ENCODE assay signal across 8 mouse cellular contexts in the genomic region with DNA sequence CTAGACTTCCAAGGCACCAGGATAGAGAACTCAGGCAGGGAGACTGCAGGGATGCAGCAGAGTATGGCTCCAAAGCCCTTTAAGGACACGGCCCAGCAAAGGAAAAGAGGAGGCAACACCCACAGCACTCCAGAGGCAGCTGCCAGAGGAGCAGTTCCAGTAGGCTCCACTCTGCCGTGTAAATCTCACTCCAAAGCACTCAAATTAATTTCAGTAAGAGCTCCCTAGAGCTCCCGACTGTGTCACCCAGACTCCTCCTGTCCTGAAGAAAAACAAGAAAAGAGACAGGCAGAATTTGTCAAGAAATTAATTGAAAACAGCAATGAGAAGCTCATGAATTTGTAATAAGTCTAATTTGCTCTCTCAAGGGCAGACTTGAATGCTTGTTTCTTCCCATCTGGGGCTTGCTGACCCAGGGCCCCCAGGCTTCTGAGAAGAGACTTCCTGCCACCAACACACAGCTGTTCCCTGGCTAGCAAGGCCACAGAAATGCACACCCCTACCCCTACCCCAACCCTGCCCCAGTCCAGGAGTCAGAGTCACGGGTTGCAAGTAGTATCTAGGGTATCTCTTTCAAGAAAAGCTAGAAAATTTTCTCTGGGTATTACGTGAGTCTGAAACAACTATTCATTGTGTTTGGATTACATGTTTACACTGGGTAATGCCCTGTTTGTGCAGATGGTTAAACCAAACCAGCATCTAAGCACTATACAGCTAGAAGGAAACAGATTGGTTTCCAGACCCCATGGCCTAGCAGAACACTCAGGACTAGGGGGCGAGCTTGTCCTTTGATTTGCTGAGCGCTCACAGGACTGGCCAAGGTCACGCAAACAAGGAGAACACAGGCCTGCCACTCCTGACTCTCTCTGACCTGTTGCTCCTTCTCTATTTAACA. TPM values are rescaled to one million over a fixed set of nuclear protein-coding genes. Genes with fewer than 3 reads are reported as not detected.
DNase-seq lines count a peak whose midpoint lies in the region; ATAC-seq and TF ChIP-seq lines count a peak whose summit lies in the region.

No protein-coding gene starts in this region.

- TF ChIP-seq CTCF in kidney, adult 2 months (conservative IDR thresholded peaks at IDR 0.05; ENCODE audit: insufficient read depth, insufficient read length, low read depth, low read length), result no peak
- TF ChIP-seq CTCF in ES-Bruce4 (IDR thresholded peaks at IDR 0.05; ENCODE audit: low read depth, low read length), result peak; percentile 6

- H3K36me3 ChIP-seq in kidney, adult 2 months (ENCODE audit: control insufficient read depth, insufficient read depth, low read length), result no peaks in the 10 kb centered on the region
- H3K36me3 ChIP-seq in ES-Bruce4 (ENCODE audit: control insufficient read depth, insufficient read depth, low read length, poor library complexity, severe bottlenecking) (no peaks in the 10 kb centered on the region), myocyte (ENCODE audit: control insufficient read depth, insufficient read depth) (no peaks in the 10 kb centered on the region)
- no peaks in the 10 kb centered on the region for H3K36me3 ChIP-seq in forebrain, embryonic 12.5 days (replicated peaks)
- no peaks in the 10 kb centered on the region for H3K36me3 ChIP-seq in hindbrain, embryonic 14.5 days (replicated peaks; ENCODE audit: control insufficient read depth, insufficient read depth)

- no peaks in the 10 kb centered on the region for H3K9me3 ChIP-seq in ES-Bruce4 (replicated peaks; ENCODE audit: control insufficient read depth, insufficient read depth, low read length, poor library complexity, severe bottlenecking)
- H3K9me3 ChIP-seq in forebrain, embryonic 12.5 days, result no peaks in the 10 kb centered on the region
- no peaks in the 10 kb centered on the region for H3K9me3 ChIP-seq in hindbrain, embryonic 14.5 days (ENCODE audit: control insufficient read depth, low read length)

- no peak overlapping the region for H3K9ac ChIP-seq in ES-Bruce4 (ENCODE audit: low read depth, poor library complexity, severe bottlenecking)
- H3K9ac ChIP-seq in forebrain, embryonic 12.5 days, result no peak overlapping the region
- H3K9ac ChIP-seq in hindbrain, embryonic 14.5 days, result no peak overlapping the region

- H3ac ChIP-seq in myocyte (ENCODE audit: control insufficient read depth, insufficient read length), result no peak overlapping the region

- no peak for TF ChIP-seq POLR2A in kidney, adult 2 months (IDR thresholded peaks at IDR 0.05; ENCODE audit: low read depth, low read length)
- TF ChIP-seq POLR2A in ES-Bruce4 (IDR thresholded peaks at IDR 0.05; ENCODE audit: insufficient read depth, low read length) (no peak), myocyte (IDR thresholded peaks at IDR 0.05; ENCODE audit: insufficient read length, low read depth) (no peak)

- no peak overlapping the region for H3K4me2 ChIP-seq in forebrain, embryonic 12.5 days
- H3K4me2 ChIP-seq in hindbrain, embryonic 14.5 days (replicated peaks), result 0 out of 2 replicates have a peak overlapping the region, but pooled peaks have one; percentile 4
- H3K4me2 ChIP-seq in myocyte (ENCODE audit: low read depth), result peak overlapping the region; percentile 19

- peaks cover 9% of the 10 kb centered on the region; the same call in 1 of the 2 replicates for H3K4me1 ChIP-seq in kidney, adult 2 months (ENCODE audit: control insufficient read depth, insufficient read depth, low read length)
- no peaks in the 10 kb centered on the region for H3K4me1 ChIP-seq in ES-Bruce4 (ENCODE audit: control insufficient read depth, insufficient read depth, low read length)
- peaks cover 15% of the 10 kb centered on the region for H3K4me1 ChIP-seq in forebrain, embryonic 12.5 days
- H3K4me1 ChIP-seq in hindbrain, embryonic 14.5 days (replicated peaks; ENCODE audit: control insufficient read depth, insufficient read depth, low read length), result peaks cover 16% of the 10 kb centered on the region

- 0 out of 2 replicates have a peak, but pooled peaks have one; percentile 44 for ATAC-seq in forebrain, embryonic 12.5 days (ENCODE audit: low FRiP score)
- ATAC-seq in hindbrain, embryonic 14.5 days (ENCODE audit: low FRiP score), result peak; percentile 61

- peak; percentile 21 for DNase-seq in kidney, adult 2 months
- DNase-seq in kidney, adult 11 months, result no peak
- no peak for DNase-seq in hindbrain, embryonic 14.5 days (ENCODE audit: low spot score)
- DNase-seq in cerebellum, postnatal 4 days (ENCODE audit: low spot score in 2 of 2), result no peak
- no peak for DNase-seq in c-Kit-positive CD71-positive TER-119-positive erythroid progenitor cells, embryonic 14.5 days (ENCODE audit: low spot score)

- H3K79me2 ChIP-seq in myocyte (ENCODE audit: control insufficient read depth, insufficient read depth), result no peaks in the 10 kb centered on the region

- no peaks in the 10 kb centered on the region for H3K27me3 ChIP-seq in kidney, adult 2 months (replicated peaks; ENCODE audit: control insufficient read depth, insufficient read depth, low read length)
- no peaks in the 10 kb centered on the region; the same call in 1 of the 2 replicates for H3K27me3 ChIP-seq in ES-Bruce4 (ENCODE audit: control insufficient read depth, insufficient read depth, low read length, poor library complexity, severe bottlenecking)
- no peaks in the 10 kb centered on the region for H3K27me3 ChIP-seq in forebrain, embryonic 12.5 days
- no peaks in the 10 kb centered on the region for H3K27me3 ChIP-seq in hindbrain, embryonic 14.5 days (ENCODE audit: control insufficient read depth, insufficient read depth, low read length)
- no peaks in the 10 kb centered on the region for H3K27me3 ChIP-seq in myocyte (ENCODE audit: control insufficient read depth, insufficient read depth, insufficient read length)

- H3K27ac ChIP-seq in kidney, adult 2 months (ENCODE audit: insufficient read depth, low read depth, low read length), result peak overlapping the region; percentile 24
- H3K27ac ChIP-seq in ES-Bruce4 (ENCODE audit: insufficient read depth, low read length), result no peak overlapping the region
- H3K27ac ChIP-seq in forebrain, embryonic 12.5 days, result peak overlapping the region; percentile 59
- peak overlapping the region; percentile 66 for H3K27ac ChIP-seq in hindbrain, embryonic 14.5 days

- 54% methylated on average over 8 of the region's 8 CpGs for WGBS in kidney, adult 2 months
- WGBS in forebrain, embryonic 12.5 days, result 45% methylated on average over 8 of the region's 8 CpGs
- WGBS in hindbrain, embryonic 14.5 days, result 42% methylated on average over 8 of the region's 8 CpGs

- TF ChIP-seq EP300 in ES-Bruce4 (IDR thresholded peaks at IDR 0.05; ENCODE audit: insufficient read depth, low read depth, low read length), result no peak

- H3K4me3 ChIP-seq in kidney, adult 2 months (ENCODE audit: insufficient read depth, low read depth, low read length), result no peak overlapping the region
- no peak overlapping the region for H3K4me3 ChIP-seq in ES-Bruce4 (ENCODE audit: low read depth, low read length)
- H3K4me3 ChIP-seq in forebrain, embryonic 12.5 days (replicated peaks), result no peak overlapping the region
- H3K4me3 ChIP-seq in hindbrain, embryonic 14.5 days (replicated peaks; ENCODE audit: low read length), result no peak overlapping the region
- no peak overlapping the region for H3K4me3 ChIP-seq in myocyte

TF ChIP-seq in myocyte, 11 proteins besides CTCF, POLR2A, EP300 and RAD21 (continues in another document):
- no peak for TF ChIP-seq SRF (IDR thresholded peaks at IDR 0.05; ENCODE audit: control insufficient read depth, insufficient read length, low read depth)
- peak in 2 of 3 experiments; percentile 65 to 86 for TF ChIP-seq MYOD1 (IDR thresholded peaks at IDR 0.05; ENCODE audit: control insufficient read depth in 1 of 3, insufficient read length in 2 of 3, low read depth in 2 of 3)
- TF ChIP-seq MYOG (IDR thresholded peaks at IDR 0.05; ENCODE audit: control insufficient read depth in 1 of 3, insufficient read depth in 1 of 3, insufficient read length in 2 of 3, low read depth in 2 of 3), result peak in 2 of 3 experiments; percentile 4 to 87
- no peak for TF ChIP-seq CEBPB (IDR thresholded peaks at IDR 0.05; ENCODE audit: insufficient read depth, poor library complexity, severe bottlenecking)
- TF ChIP-seq MAX (IDR thresholded peaks at IDR 0.05; ENCODE audit: low read depth), result no peak

RNA-seq across cellular contexts. Expression of a gene that starts 17.5 kb away (rescaled TPM):
- 225 and 280 TPM in 2 replicates for polyA plus RNA-seq in kidney, adult 2 months (2012; rRNA removed)
- polyA plus RNA-seq in ES-Bruce4 (2011; ENCODE audit: insufficient read depth, insufficient read length, low read depth, missing spikeins), result 67.6 and 78.6 TPM in 2 replicates
- 165 and 175 TPM in 2 replicates for polyA plus RNA-seq in forebrain, embryonic 12.5 days (2016; fragmentation: Nextera tagmentation; extraction: Ambion mirVana)
- 184 and 218 TPM in 2 replicates for polyA plus RNA-seq in hindbrain, embryonic 14.5 days (2014; fragmentation: Nextera tagmentation; extraction: Ambion mirVana)
- polyA plus RNA-seq in myocyte (2012; fragmentation: generic; extraction: Trizol), result 156 TPM

RNA-seq across cellular contexts. Expression of a gene that starts 21.7 kb away (rescaled TPM):
- polyA plus RNA-seq in kidney, adult 2 months (2012; rRNA removed), result 10.8 and 12.8 TPM in 2 replicates
- not detected in 2 replicates for polyA plus RNA-seq in ES-Bruce4 (2011; ENCODE audit: insufficient read depth, insufficient read length, low read depth, missing spikeins)
- polyA plus RNA-seq in forebrain, embryonic 12.5 days (2016; fragmentation: Nextera tagmentation; extraction: Ambion mirVana), result 0.06 TPM in 1 of 2 replicates, not detected in the other
- 0.23 TPM in 1 of 2 replicates, not detected in the other for polyA plus RNA-seq in hindbrain, embryonic 14.5 days (2014; fragmentation: Nextera tagmentation; extraction: Ambion mirVana)
- 0.05 TPM for polyA plus RNA-seq in myocyte (2012; fragmentation: generic; extraction: Trizol)

RNA-seq across cellular contexts. Expression of a gene that starts 29.8 kb away (rescaled TPM):
- polyA plus RNA-seq in kidney, adult 2 months (2012; rRNA removed), result 48.2 and 50.8 TPM in 2 replicates
- polyA plus RNA-seq in ES-Bruce4 (2011; ENCODE audit: insufficient read depth, insufficient read length, low read depth, missing spikeins) (0.64 and 0.88 TPM in 2 replicates), myocyte (2012; fragmentation: generic; extraction: Trizol) (0.14 TPM)
- 3.3 and 3.6 TPM in 2 replicates for polyA plus RNA-seq in forebrain, embryonic 12.5 days (2016; fragmentation: Nextera tagmentation; extraction: Ambion mirVana)
- polyA plus RNA-seq in hindbrain, embryonic 14.5 days (2014; fragmentation: Nextera tagmentation; extraction: Ambion mirVana), result 2.5 and 3.5 TPM in 2 replicates

RNA-seq across cellular contexts. Expression of a gene that starts 30.8 kb away (rescaled TPM):
- polyA plus RNA-seq in kidney, adult 2 months (2012; rRNA removed), result not detected in 2 replicates
- polyA plus RNA-seq in ES-Bruce4 (2011; ENCODE audit: insufficient read depth, insufficient read length, low read depth, missing spikeins) (not detected in 2 replicates), myocyte (2012; fragmentation: generic; extraction: Trizol) (not detected)
- polyA plus RNA-seq in forebrain, embryonic 12.5 days (2016; fragmentation: Nextera tagmentation; extraction: Ambion mirVana), result not detected in 2 replicates
- not detected in 2 replicates for polyA plus RNA-seq in hindbrain, embryonic 14.5 days (2014; fragmentation: Nextera tagmentation; extraction: Ambion mirVana)

RNA-seq across cellular contexts. Expression of a gene that starts 39.7 kb away (rescaled TPM):
- polyA plus RNA-seq in kidney, adult 2 months (2012; rRNA removed), result 1.9 and 2.4 TPM in 2 replicates
- polyA plus RNA-seq in ES-Bruce4 (2011; ENCODE audit: insufficient read depth, insufficient read length, low read depth, missing spikeins) (not detected in 2 replicates), myocyte (2012; fragmentation: generic; extraction: Trizol) (0.05 TPM)
- polyA plus RNA-seq in forebrain, embryonic 12.5 days (2016; fragmentation: Nextera tagmentation; extraction: Ambion mirVana), result not detected in 2 replicates
- not detected in 2 replicates for polyA plus RNA-seq in hindbrain, embryonic 14.5 days (2014; fragmentation: Nextera tagmentation; extraction: Ambion mirVana)

Comparison
In these comparisons a context has a peak if more than half of its experiments do, and no peak if none do; other contexts are left out.
1. RNA of a gene that starts 29.8 kb away (polyA plus RNA-seq): 48.2 to 50.8 TPM in kidney, adult 2 months; 3.3 to 3.6 TPM in forebrain, embryonic 12.5 days, 2.5 to 3.5 TPM in hindbrain, embryonic 14.5 days, 0.64 to 0.88 TPM in ES-Bruce4 and 0.14 TPM in myocyte (single experiment); every median in the first group is over 10 times any median in the second.